Mouse (Mus musculus): Measurements from ENCODE around the gene Ypel2. TPM values are rescaled to one million over a fixed set of nuclear protein-coding genes. Genes with fewer than 3 reads are reported as not detected.
A peak's percentile ranks its signal among the peaks of the same experiment; 100 is the strongest.
"Not testable (repeated sequence)": the region's sequence is repeated elsewhere in the genome, so short reads cannot be mapped to it uniquely, and the experiment has no call there.

Gene Ypel2
- polyA plus RNA-seq (2015; fragmentation: Nextera tagmentation; extraction: Ambion mirVana), result 7.7 and 8.1 TPM in 2 replicates

GRCm38 (mm10) chr11:86993041-86994037 is at the start of gene Ypel2:
Gene Ypel2, minus strand, starts transcription at chr11:86993707.
- H3K4me3 ChIP-seq (replicated peaks; ENCODE audit: low read length), result peak within 1 kb of the TSS; percentile 93
- no peaks in the 10 kb centered on the region for H3K9me3 ChIP-seq (replicated peaks; ENCODE audit: control insufficient read depth, low read length)
- H3K27ac ChIP-seq (ENCODE audit: low read length), result peak within 1 kb of the TSS; percentile 90
- no peaks in the 10 kb centered on the region for H3K27me3 ChIP-seq (ENCODE audit: control insufficient read depth, insufficient read depth, low read length)
- H3K36me3 ChIP-seq (ENCODE audit: control insufficient read depth, insufficient read depth, low read length), result no peaks in the 10 kb centered on the region
- H3K9ac ChIP-seq (ENCODE audit: low read length), result peak within 1 kb of the TSS; percentile 86
- ATAC-seq (ENCODE audit: insufficient read depth, low FRiP score), result peak; percentile 99
- peaks cover 10% of the 10 kb centered on the region; the same call in 1 of the 2 replicates for H3K4me1 ChIP-seq (ENCODE audit: control insufficient read depth, insufficient read depth, low read length)
- under 1% methylated on average over 96 of the region's 96 CpGs for WGBS
- H3K4me2 ChIP-seq (ENCODE audit: low read depth, low read length), result peak within 1 kb of the TSS; percentile 81

DNA sequence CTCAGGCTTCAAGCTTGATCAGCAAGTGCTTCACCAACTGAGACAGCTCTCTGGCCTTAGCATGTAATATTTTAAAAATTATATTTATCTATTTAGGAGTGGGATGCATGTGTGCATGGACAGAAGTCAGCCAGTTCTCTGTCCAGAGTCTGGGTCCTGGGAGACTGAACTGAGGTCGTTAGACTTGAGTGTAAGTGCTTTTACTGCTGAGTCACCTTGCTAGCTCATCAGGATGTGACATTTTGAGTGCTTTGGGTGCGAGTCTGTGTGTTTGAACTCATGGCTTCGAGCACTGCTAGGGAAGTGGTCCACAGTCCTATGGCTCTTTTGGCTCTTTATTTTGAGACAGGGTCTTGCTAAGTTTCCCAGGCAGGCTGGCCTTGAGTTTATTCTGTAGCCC is 49.5 kb upstream of the Ypel2 start:
- Histone ChIP-seq H3K36me3 (ENCODE audit: control insufficient read depth, insufficient read depth, low read length) (no peaks in the 10 kb centered on the region), H3K4me1 (ENCODE audit: control insufficient read depth, insufficient read depth, low read length) (no peaks in the 10 kb centered on the region), H3K9me3 (replicated peaks; ENCODE audit: control insufficient read depth, low read length) (no peaks in the 10 kb centered on the region), H3K9ac (ENCODE audit: low read length) (no peak overlapping the region), H3K27ac (ENCODE audit: low read length) (no peak overlapping the region), H3K27me3 (ENCODE audit: control insufficient read depth, insufficient read depth, low read length) (no peaks in the 10 kb centered on the region), H3K4me2 (ENCODE audit: low read depth, low read length) (no peak overlapping the region), H3K4me3 (replicated peaks; ENCODE audit: low read length) (no peak overlapping the region)
- WGBS, result 82% methylated on average over 3 of the region's 3 CpGs
- no peak for ATAC-seq (ENCODE audit: insufficient read depth, low FRiP score)

- Histone ChIP-seq H3K9ac (ENCODE audit: low read length) (no peak overlapping the region), H3K4me3 (replicated peaks; ENCODE audit: low read length) (no peak overlapping the region), H3K4me2 (ENCODE audit: low read depth, low read length) (no peak overlapping the region), H3K27me3 (ENCODE audit: control insufficient read depth, insufficient read depth, low read length) (no peaks in the 10 kb centered on the region), H3K27ac (ENCODE audit: low read length) (no peak overlapping the region), H3K9me3 (replicated peaks; ENCODE audit: control insufficient read depth, low read length) (no peaks in the 10 kb centered on the region), H3K36me3 (ENCODE audit: control insufficient read depth, insufficient read depth, low read length) (no peaks in the 10 kb centered on the region), H3K4me1 (ENCODE audit: control insufficient read depth, insufficient read depth, low read length) (no peaks in the 10 kb centered on the region)
- WGBS, result 78% methylated on average over 9 of the region's 9 CpGs
- peak; percentile 44; the same call in 1 of the 2 replicates for ATAC-seq (ENCODE audit: insufficient read depth, low FRiP score)
Measured at GRCm38 (mm10) chr11:87039307-87039963, 45.9 kb upstream of the Ypel2 start.

DNA sequence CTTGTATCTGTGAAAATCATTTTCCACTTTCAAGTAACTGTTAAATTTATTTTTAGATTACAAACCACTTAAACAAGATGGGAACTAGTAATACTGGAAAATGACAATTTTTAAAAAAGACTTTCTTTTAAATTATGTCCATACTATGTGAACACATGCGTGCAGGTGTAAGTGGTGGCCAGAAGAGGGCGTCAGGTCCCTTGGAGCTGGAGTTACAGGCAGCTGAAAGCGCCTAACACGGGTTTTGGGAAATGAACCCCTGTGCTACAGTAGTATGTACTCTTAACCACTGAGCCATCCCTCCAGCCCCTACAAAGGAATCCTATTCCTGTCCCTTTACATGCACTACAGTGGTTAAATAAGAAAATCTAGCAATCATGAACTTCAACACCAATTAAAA is 42.7 kb upstream of the Ypel2 start:
- Histone ChIP-seq H3K9me3 (replicated peaks; ENCODE audit: control insufficient read depth, low read length) (no peaks in the 10 kb centered on the region), H3K4me2 (ENCODE audit: low read depth, low read length) (no peak overlapping the region), H3K4me1 (ENCODE audit: control insufficient read depth, insufficient read depth, low read length) (no peaks in the 10 kb centered on the region), H3K27ac (ENCODE audit: low read length) (no peak overlapping the region), H3K27me3 (ENCODE audit: control insufficient read depth, insufficient read depth, low read length) (no peaks in the 10 kb centered on the region), H3K4me3 (replicated peaks; ENCODE audit: low read length) (no peak overlapping the region), H3K9ac (ENCODE audit: low read length) (no peak overlapping the region), H3K36me3 (ENCODE audit: control insufficient read depth, insufficient read depth, low read length) (no peaks in the 10 kb centered on the region)
- no peak for ATAC-seq (ENCODE audit: insufficient read depth, low FRiP score)
- WGBS, result 68% methylated on average over 4 of the region's 4 CpGs

DNA sequence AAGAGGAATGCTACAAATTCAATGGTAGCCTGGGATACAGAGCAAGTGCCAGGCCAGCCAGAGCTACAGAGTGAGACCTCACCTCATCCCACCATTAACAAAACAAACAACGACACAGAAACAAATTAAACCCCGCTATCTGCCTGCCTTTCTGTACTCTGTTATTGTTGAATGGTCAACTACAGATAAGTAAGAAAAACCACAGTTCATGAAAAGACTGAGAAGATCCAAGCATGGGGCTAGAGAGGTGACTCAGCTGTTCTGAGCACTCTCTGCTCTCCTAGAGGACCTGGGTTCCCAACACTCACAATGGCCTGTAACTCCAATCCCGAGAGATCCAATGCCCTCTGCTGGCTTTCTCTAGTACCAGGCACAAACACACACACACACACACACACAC is 34.7 kb upstream of the Ypel2 start:
- Histone ChIP-seq H3K9ac (ENCODE audit: low read length) (no peak overlapping the region), H3K36me3 (ENCODE audit: control insufficient read depth, insufficient read depth, low read length) (no peaks in the 10 kb centered on the region), H3K4me3 (replicated peaks; ENCODE audit: low read length) (no peak overlapping the region), H3K9me3 (replicated peaks; ENCODE audit: control insufficient read depth, low read length) (no peaks in the 10 kb centered on the region), H3K4me1 (ENCODE audit: control insufficient read depth, insufficient read depth, low read length) (peaks cover 7% of the 10 kb centered on the region), H3K27me3 (ENCODE audit: control insufficient read depth, insufficient read depth, low read length) (no peaks in the 10 kb centered on the region), H3K4me2 (ENCODE audit: low read depth, low read length) (no peak overlapping the region), H3K27ac (ENCODE audit: low read length) (no peak overlapping the region)
- WGBS, result 82% methylated on average over 3 of the region's 3 CpGs
- no peak for ATAC-seq (ENCODE audit: insufficient read depth, low FRiP score)

- H3K4me1 ChIP-seq (ENCODE audit: control insufficient read depth, insufficient read depth, low read length), result peaks cover 7% of the 10 kb centered on the region
- no peak for ATAC-seq (ENCODE audit: insufficient read depth, low FRiP score)
Measured at GRCm38 (mm10) chr11:87026096-87026875, 32.8 kb upstream of the Ypel2 start.

DNA sequence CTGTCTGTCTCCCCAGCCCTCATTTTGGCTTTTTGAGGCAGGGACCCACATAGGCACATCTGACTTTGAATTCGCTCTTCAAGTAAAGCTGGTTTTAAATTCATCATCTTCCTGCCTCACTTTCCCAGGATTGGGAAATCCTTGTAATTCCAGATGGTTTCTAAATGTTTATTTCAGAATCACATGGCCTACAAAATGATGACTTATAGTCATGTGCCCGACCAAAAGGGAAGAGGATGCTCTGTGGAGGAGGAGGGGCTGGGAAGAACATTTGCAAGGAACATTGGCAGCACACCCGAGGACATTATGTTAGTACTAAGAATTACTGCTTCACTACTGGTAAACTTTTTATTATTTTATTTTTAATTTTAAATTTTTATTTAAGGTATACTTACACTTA is 31.8 kb upstream of the Ypel2 start:
- Histone ChIP-seq H3K27ac (ENCODE audit: low read length) (no peak overlapping the region), H3K4me1 (ENCODE audit: control insufficient read depth, insufficient read depth, low read length) (peaks cover 7% of the 10 kb centered on the region), H3K9me3 (replicated peaks; ENCODE audit: control insufficient read depth, low read length) (no peaks in the 10 kb centered on the region), H3K36me3 (ENCODE audit: control insufficient read depth, insufficient read depth, low read length) (no peaks in the 10 kb centered on the region), H3K9ac (ENCODE audit: low read length) (no peak overlapping the region), H3K27me3 (ENCODE audit: control insufficient read depth, insufficient read depth, low read length) (no peaks in the 10 kb centered on the region), H3K4me2 (ENCODE audit: low read depth, low read length) (no peak overlapping the region), H3K4me3 (replicated peaks; ENCODE audit: low read length) (no peak overlapping the region)
- 49% methylated on average over 3 of the region's 3 CpGs for WGBS
- no peak for ATAC-seq (ENCODE audit: insufficient read depth, low FRiP score)

More at GRCm38 (mm10) chr11:87026096-87026875, 32.8 kb upstream of the Ypel2 start:
- Histone ChIP-seq H3K27ac (ENCODE audit: low read length) (peak overlapping the region; percentile 82), H3K36me3 (ENCODE audit: control insufficient read depth, insufficient read depth, low read length) (no peaks in the 10 kb centered on the region), H3K9ac (ENCODE audit: low read length) (no peak overlapping the region), H3K4me3 (replicated peaks; ENCODE audit: low read length) (no peak overlapping the region), H3K9me3 (replicated peaks; ENCODE audit: control insufficient read depth, low read length) (no peaks in the 10 kb centered on the region), H3K4me2 (ENCODE audit: low read depth, low read length) (no peak overlapping the region), H3K27me3 (ENCODE audit: control insufficient read depth, insufficient read depth, low read length) (no peaks in the 10 kb centered on the region)
- 60% methylated on average over 9 of the region's 9 CpGs for WGBS

DNA sequence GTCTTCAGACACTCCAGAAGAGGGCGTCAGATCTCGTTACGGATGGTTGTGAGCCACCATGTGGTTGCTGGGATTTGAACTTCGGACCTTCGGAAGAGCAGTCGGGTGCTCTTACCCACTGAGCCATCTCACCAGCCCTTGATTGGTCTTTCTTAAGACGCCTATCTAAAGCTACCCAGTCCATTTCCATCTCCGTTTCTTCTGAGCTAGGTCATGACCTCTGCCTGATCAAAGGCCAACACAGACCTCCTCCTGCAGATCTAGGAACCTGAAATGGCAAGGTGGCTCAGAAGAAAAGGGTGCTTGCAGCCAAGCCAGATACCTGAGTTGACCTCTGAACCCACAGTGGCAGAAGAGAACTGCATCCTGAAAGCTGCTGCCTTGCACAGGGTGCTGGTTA is 29.7 kb upstream of the Ypel2 start:
- H3K27me3 ChIP-seq (ENCODE audit: control insufficient read depth, insufficient read depth, low read length); ATAC-seq (ENCODE audit: insufficient read depth, low FRiP score); H3K9me3 ChIP-seq (replicated peaks; ENCODE audit: control insufficient read depth, low read length); H3K4me1 ChIP-seq (ENCODE audit: control insufficient read depth, insufficient read depth, low read length); H3K9ac ChIP-seq (ENCODE audit: low read length); H3K4me3 ChIP-seq (replicated peaks; ENCODE audit: low read length); H3K36me3 ChIP-seq (ENCODE audit: control insufficient read depth, insufficient read depth, low read length); H3K4me2 ChIP-seq (ENCODE audit: low read depth, low read length); H3K27ac ChIP-seq (ENCODE audit: low read length): not testable (repeated sequence)
- WGBS, result 64% methylated on average over 8 of the region's 8 CpGs
